Mouse (Mus musculus) neural tube, embryonic 15.5 days (tissue): ENCODE measurements around the gene Smarcd3. TPM values are rescaled to one million over a fixed set of nuclear protein-coding genes. Genes with fewer than 3 reads are reported as not detected.
A peak's percentile ranks its signal among the peaks of the same experiment; 100 is the strongest.

ENCODE experiments used
- ATAC-seq: fragments of 200-750 bp; cut with Nextera tagmentation; 2 replicates; pipeline ENCODE4 v1.8.0; 2017; ENCODE audit warnings: mild to moderate bottlenecking, moderate TSS enrichment, moderate library complexity; ENCODE audit not compliant: low FRiP score
- H3K27ac ChIP-seq: fragments of 300-500 bp; sonication (generic); replicated peaks from 2 replicates; pipeline ENCODE4 v1.5.1; 2015; ENCODE audit warnings: mild to moderate bottlenecking, inconsistent platforms
- H3K27me3 ChIP-seq: fragments of 300-500 bp; sonication (generic); replicated peaks from 2 replicates; pipeline ENCODE4 v1.6.1; 2015; ENCODE audit warnings: inconsistent platforms
- H3K36me3 ChIP-seq: fragments of 300-500 bp; sonication (generic); 2 replicates; pipeline ENCODE4 v1.6.1; 2015; ENCODE audit warnings: inconsistent platforms
- H3K4me1 ChIP-seq: fragments of 300-500 bp; sonication (generic); 2 replicates; pipeline ENCODE4 v1.6.1; 2015; ENCODE audit warnings: inconsistent platforms
- H3K4me2 ChIP-seq: fragments of 300-500 bp; sonication (generic); 2 replicates; pipeline ENCODE4 v1.6.1; 2015; ENCODE audit warnings: inconsistent platforms, mild to moderate bottlenecking, moderate library complexity
- H3K4me3 ChIP-seq: fragments of 300-500 bp; sonication (generic); replicated peaks from 2 replicates; pipeline ENCODE4 v1.5.1; 2015; ENCODE audit warnings: mild to moderate bottlenecking, inconsistent platforms
- H3K9ac ChIP-seq: fragments of 300-500 bp; sonication (generic); replicated peaks from 2 replicates; pipeline ENCODE4 v1.6.1; 2015; ENCODE audit warnings: mild to moderate bottlenecking, inconsistent platforms
- H3K9me3 ChIP-seq: fragments of 300-500 bp; sonication (generic); replicated peaks from 2 replicates; pipeline ENCODE4 v1.6.1; 2016; ENCODE audit warnings: inconsistent platforms
- WGBS: fragments of 180-500 bp; shearing (Covaris S2); methylation state at CpG from one replicate; pipeline ENCODE4 v1.1.7; 2015; ENCODE audit warnings: mixed read lengths; 5-methylcytosine and 5-hydroxymethylcytosine counted together
- polyA plus RNA-seq: library from polyadenylated mRNA; unstranded; fragments of >200 nt; fragmentation: Nextera tagmentation; extraction: Ambion mirVana; gene quantifications from 2 replicates; pipeline ENCODE4 v1.2.1, GENCODE M21; 2015

The Smarcd3 gene
- polyA plus RNA-seq, 1 experiment from 2014 or later: 135 TPM

- WGBS: 92% methylated on average over 5 of the region's 5 CpGs
- no peak overlapping the region for H3K4me3 ChIP-seq
- H3K4me1 ChIP-seq: peaks cover 61% of the 10 kb centered on the region
- H3K9ac ChIP-seq: no peak overlapping the region
- H3K4me2 ChIP-seq: no peak overlapping the region
- no peaks in the 10 kb centered on the region for H3K27me3 ChIP-seq
- H3K9me3 ChIP-seq: no peaks in the 10 kb centered on the region
- H3K27ac ChIP-seq: peak overlapping the region; percentile 86
- peaks cover 49% of the 10 kb centered on the region for H3K36me3 ChIP-seq
- ATAC-seq: no peak
Measured at GRCm38 (mm10) chr5:24595261-24595660, 28.9 kb downstream of the Smarcd3 start.

GRCm38 (mm10) chr5:24594346-24594745, 29.9 kb downstream of the Smarcd3 start:
- peaks cover 54% of the 10 kb centered on the region for H3K4me1 ChIP-seq
- WGBS: 95% methylated on average over 5 of the region's 5 CpGs
- no peaks in the 10 kb centered on the region for H3K27me3 ChIP-seq
- H3K4me2 ChIP-seq: no peak overlapping the region
- no peak for ATAC-seq
- no peak overlapping the region for H3K27ac ChIP-seq
- H3K9ac ChIP-seq: no peak overlapping the region
- H3K4me3 ChIP-seq: no peak overlapping the region
- peaks cover 49% of the 10 kb centered on the region for H3K36me3 ChIP-seq
- no peaks in the 10 kb centered on the region for H3K9me3 ChIP-seq

DNA sequence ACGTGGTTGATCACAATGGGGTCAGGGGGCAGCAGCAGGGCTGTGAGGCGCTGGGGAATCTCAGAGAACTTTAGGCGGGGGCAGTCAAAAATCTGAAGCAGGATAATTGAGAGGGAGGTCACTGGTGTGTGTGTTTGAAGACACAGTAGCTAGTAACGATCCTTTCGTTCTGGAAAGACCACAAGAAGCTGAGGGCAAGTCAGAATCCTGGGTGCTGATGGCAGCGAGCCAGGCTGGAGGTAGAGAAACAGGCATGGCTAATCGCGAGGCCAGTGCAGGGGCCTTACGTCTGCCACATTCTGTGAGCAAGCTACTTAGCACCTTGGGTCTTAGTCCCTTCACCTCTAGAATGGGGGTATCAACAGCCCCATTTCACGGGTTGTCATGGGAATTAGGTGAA, 30.3 kb downstream of the Smarcd3 start:
- 74% methylated on average over 10 of the region's 10 CpGs for WGBS
- H3K4me2 ChIP-seq: no peak overlapping the region
- H3K27ac ChIP-seq: no peak overlapping the region
- no peaks in the 10 kb centered on the region for H3K27me3 ChIP-seq
- H3K36me3 ChIP-seq: peaks cover 49% of the 10 kb centered on the region
- no peak overlapping the region for H3K4me3 ChIP-seq
- no peaks in the 10 kb centered on the region for H3K9me3 ChIP-seq
- H3K9ac ChIP-seq: no peak overlapping the region
- peaks cover 53% of the 10 kb centered on the region for H3K4me1 ChIP-seq
- ATAC-seq: no peak

DNA sequence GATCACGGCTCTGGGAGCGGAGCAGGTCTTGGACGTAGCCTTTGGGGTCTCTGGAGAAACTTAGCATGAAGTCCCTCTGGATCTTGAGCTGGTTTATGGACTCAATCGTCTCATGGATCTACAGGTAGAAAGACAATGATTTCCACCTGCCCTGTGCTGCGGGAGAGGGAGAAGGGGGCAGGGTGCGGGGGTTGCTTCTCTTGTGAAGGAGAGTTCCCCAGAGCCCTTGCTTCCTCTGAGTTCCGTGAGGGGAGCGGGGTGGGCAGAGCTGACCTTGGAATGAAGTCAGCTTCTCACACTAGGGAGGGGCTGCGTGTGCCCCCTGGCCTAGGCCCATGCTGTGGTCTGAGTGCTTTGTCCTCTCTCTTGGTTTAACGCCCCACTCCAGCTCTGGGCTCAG, 31.0 kb downstream of the Smarcd3 start:
- ATAC-seq: no peak
- peaks cover 49% of the 10 kb centered on the region for H3K36me3 ChIP-seq

GRCm38 (mm10) chr5:24592471-24593160, 31.6 kb downstream of the Smarcd3 start:
- no peaks in the 10 kb centered on the region for H3K27me3 ChIP-seq
- 64% methylated on average over 21 of the region's 21 CpGs for WGBS
- H3K4me2 ChIP-seq: no peak overlapping the region
- peaks cover 49% of the 10 kb centered on the region for H3K36me3 ChIP-seq
- H3K4me1 ChIP-seq: peaks cover 54% of the 10 kb centered on the region
- no peak overlapping the region for H3K9ac ChIP-seq
- no peak overlapping the region for H3K4me3 ChIP-seq
- no peaks in the 10 kb centered on the region for H3K9me3 ChIP-seq
- H3K27ac ChIP-seq: no peak overlapping the region
- no peak for ATAC-seq

More for the DNA sequence above, 31.0 kb downstream of the Smarcd3 start:
- Histone ChIP-seq H3K9me3 (no peaks in the 10 kb centered on the region), H3K27me3 (no peaks in the 10 kb centered on the region), H3K9ac (no peak overlapping the region), H3K4me2 (no peak overlapping the region), H3K4me3 (no peak overlapping the region), H3K27ac (no peak overlapping the region), H3K4me1 (peaks cover 53% of the 10 kb centered on the region)
- WGBS: 70% methylated on average over 10 of the region's 10 CpGs

- 60% methylated on average over 24 of the region's 24 CpGs for WGBS
- H3K4me2 ChIP-seq: 0 out of 2 replicates have a peak overlapping the region, but pooled peaks have one; percentile 2
- peaks cover 56% of the 10 kb centered on the region for H3K4me1 ChIP-seq
- no peak overlapping the region for H3K9ac ChIP-seq
- peaks cover 49% of the 10 kb centered on the region for H3K36me3 ChIP-seq
- ATAC-seq: no peak
- H3K4me3 ChIP-seq: no peak overlapping the region
- H3K27ac ChIP-seq: no peak overlapping the region
- no peaks in the 10 kb centered on the region for H3K27me3 ChIP-seq
- H3K9me3 ChIP-seq: no peaks in the 10 kb centered on the region
Measured at GRCm38 (mm10) chr5:24591796-24592470, 32.3 kb downstream of the Smarcd3 start.

DNA sequence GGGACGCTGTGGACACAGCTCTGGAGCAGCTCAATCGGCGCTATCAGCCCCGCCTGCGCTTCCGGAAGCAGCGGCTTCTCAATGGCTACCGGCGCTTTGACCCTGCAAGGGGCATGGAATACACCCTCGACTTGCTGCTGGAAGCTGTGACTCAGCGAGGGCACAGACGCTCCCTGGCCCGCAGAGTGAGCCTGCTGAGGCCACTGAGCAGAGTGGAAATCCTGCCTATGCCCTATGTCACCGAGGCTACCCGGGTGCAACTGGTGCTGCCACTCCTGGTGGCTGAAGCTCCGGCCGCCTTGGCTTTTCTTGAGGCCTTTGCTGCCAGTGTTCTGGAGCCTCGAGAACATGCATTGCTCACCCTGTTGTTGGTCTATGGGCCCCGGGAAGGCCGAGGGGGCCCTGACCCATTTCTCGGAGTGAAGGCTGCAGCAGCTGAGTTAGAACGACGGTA, 32.9 kb downstream of the Smarcd3 start:
- Histone ChIP-seq H3K4me2 (peak overlapping the region; percentile 13; the same call in 1 of the 2 replicates), H3K9ac (no peak overlapping the region), H3K4me3 (no peak overlapping the region), H3K9me3 (no peaks in the 10 kb centered on the region), H3K4me1 (peaks cover 50% of the 10 kb centered on the region), H3K27me3 (no peaks in the 10 kb centered on the region), H3K36me3 (peaks cover 49% of the 10 kb centered on the region), H3K27ac (no peak overlapping the region)
- no peak for ATAC-seq
- 21% methylated on average over 23 of the region's 23 CpGs for WGBS

- no peak overlapping the region for H3K9ac ChIP-seq
- no peak overlapping the region for H3K4me2 ChIP-seq
- no peak overlapping the region for H3K4me3 ChIP-seq
- H3K27ac ChIP-seq: no peak overlapping the region
- no peak for ATAC-seq
- WGBS: 87% methylated on average over 20 of the region's 20 CpGs
- H3K27me3 ChIP-seq: no peaks in the 10 kb centered on the region
- peaks cover 47% of the 10 kb centered on the region for H3K4me1 ChIP-seq
- no peaks in the 10 kb centered on the region for H3K9me3 ChIP-seq
- peaks cover 38% of the 10 kb centered on the region for H3K36me3 ChIP-seq
Measured at GRCm38 (mm10) chr5:24589511-24590500, 34.4 kb downstream of the Smarcd3 start.

DNA sequence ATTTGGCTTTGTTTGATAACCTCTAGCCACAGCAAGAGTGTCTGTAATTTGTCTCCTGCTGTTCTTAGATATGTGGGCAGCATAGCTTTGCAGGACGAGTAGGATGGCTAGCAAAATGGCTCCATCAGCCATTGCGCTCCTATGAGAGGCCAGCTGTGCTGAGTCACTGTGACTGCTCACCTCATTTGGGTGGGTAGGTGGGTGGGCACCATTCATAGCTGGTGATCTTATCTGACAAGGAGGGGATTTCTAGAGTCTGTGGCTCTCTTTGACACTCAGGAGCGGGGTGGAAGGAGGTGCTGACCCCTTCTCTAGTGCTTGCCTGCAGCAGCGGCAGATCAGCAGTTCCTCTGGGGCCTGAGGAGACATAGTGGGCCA, 37.0 kb downstream of the Smarcd3 start:
- ATAC-seq: peak; percentile 36
- 25% methylated on average over 4 of the region's 4 CpGs for WGBS
- peak overlapping the region; percentile 87 for H3K9ac ChIP-seq

DNA sequence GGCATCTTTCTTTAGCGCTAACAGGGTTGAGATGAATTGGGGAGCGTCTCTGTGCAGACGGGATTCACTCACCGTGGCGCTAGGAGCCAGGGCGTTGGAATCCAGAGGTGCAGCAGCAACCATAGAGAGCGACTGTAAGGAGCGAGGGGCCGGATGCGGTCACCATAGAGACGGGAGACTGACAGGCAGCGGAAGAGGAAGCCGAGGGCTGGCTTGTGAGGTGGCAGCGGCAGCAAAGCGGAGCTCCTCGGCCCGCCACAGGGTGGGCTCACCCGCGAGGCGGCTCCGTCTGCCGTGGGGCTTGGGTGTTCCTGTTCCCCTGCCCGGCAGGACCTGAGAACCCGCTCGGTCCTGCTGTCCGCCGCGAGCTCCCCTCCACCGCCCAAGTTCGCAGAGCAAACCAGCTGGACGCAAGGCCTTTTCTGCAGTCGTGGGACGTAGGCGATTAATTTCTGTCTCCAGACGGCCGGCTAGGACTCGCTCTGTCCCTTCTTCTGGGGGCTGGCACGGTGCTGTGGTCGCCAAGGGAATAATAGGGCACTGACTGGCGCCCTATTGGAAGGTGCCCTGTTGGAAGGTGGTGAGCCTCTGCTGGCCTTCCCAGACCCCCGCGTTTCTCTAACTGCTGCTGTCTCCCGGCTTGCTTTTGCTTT, 37.5 kb downstream of the Smarcd3 start, which contains the start of gene Chpf2:
Gene Chpf2 (plus strand): TSS at position 195 of the 653 bp plus-strand sequence.
- H3K9me3 ChIP-seq: no peaks in the 10 kb centered on the region
- peak within 1 kb of the TSS; percentile 75 for H3K4me2 ChIP-seq
- peak within 1 kb of the TSS; percentile 78 for H3K4me3 ChIP-seq
- H3K27ac ChIP-seq: peak within 1 kb of the TSS; percentile 85
- peaks cover 42% of the 10 kb centered on the region for H3K4me1 ChIP-seq
- WGBS: under 1% methylated on average over 43 of the region's 43 CpGs
- H3K27me3 ChIP-seq: no peaks in the 10 kb centered on the region
- peak within 1 kb of the TSS; percentile 87 for H3K9ac ChIP-seq
- peaks cover 8% of the 10 kb centered on the region for H3K36me3 ChIP-seq
- ATAC-seq: peak; percentile 92

More for the DNA sequence above, 37.0 kb downstream of the Smarcd3 start:
- Histone ChIP-seq H3K36me3 (peaks cover 13% of the 10 kb centered on the region), H3K9me3 (no peaks in the 10 kb centered on the region), H3K27me3 (no peaks in the 10 kb centered on the region), H3K4me2 (peak overlapping the region; percentile 75), H3K4me1 (peaks cover 47% of the 10 kb centered on the region), H3K4me3 (peak overlapping the region; percentile 78), H3K27ac (peak overlapping the region; percentile 85)

DNA sequence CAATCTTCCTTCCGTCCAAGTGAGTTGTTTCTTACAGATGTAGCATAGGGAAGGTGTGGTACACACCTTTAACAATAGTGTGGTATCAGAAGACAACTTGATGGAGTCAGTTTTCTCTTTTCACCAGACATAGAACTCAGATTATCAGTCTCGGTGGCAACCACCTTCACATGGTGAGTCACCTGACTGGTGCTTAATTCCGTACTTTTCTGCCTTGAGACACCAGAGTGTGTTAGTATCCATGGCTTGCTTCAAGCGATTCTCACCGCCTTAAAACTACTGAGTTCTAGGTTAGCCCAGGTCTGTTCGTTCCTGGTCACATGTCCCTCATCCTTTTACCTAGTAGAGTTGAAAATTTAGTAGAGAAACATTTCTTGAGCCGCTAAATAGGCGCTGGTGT, 38.1 kb downstream of the Smarcd3 start:
- Histone ChIP-seq H3K9ac (peak overlapping the region; percentile 87), H3K9me3 (no peaks in the 10 kb centered on the region), H3K4me3 (peak overlapping the region; percentile 78), H3K4me1 (peaks cover 36% of the 10 kb centered on the region), H3K27me3 (no peaks in the 10 kb centered on the region), H3K27ac (peak overlapping the region; percentile 85), H3K4me2 (peak overlapping the region; percentile 75), H3K36me3 (peaks cover 3% of the 10 kb centered on the region)
- peak; percentile 43; the same call in 1 of the 2 replicates for ATAC-seq
- 10% methylated on average over 8 of the region's 8 CpGs for WGBS
